Mouse (Mus musculus) kidney, embryonic 16.5 days (tissue): ENCODE results near the gene Mrc1. TPM values are rescaled to one million over a fixed set of nuclear protein-coding genes. Genes with fewer than 3 reads are reported as not detected.
"Not testable (repeated sequence)": the region's sequence is repeated elsewhere in the genome, so short reads cannot be mapped to it uniquely, and the experiment has no call there.

Experiments used
- ATAC-seq: fragments of 200-750 bp; cut with Nextera tagmentation; 2 replicates; pipeline ENCODE4 v1.8.0; 2017; ENCODE audit warnings: moderate TSS enrichment; ENCODE audit not compliant: low FRiP score, low TSS enrichment
- H3K27ac ChIP-seq: fragments of 300-500 bp; sonication (generic); 2 replicates; pipeline ENCODE4 v1.5.1; 2014; ENCODE audit warnings: low read length
- H3K27me3 ChIP-seq: fragments of 300-500 bp; sonication (generic); 2 replicates; pipeline ENCODE4 v1.6.1; 2014; ENCODE audit warnings: low read length, control low read depth, mixed read lengths; ENCODE audit not compliant: insufficient read depth
- H3K36me3 ChIP-seq: fragments of 300-500 bp; sonication (generic); 2 replicates; pipeline ENCODE4 v1.6.1; 2014; ENCODE audit warnings: low read length, control low read depth, mixed read lengths; ENCODE audit not compliant: insufficient read depth
- H3K4me1 ChIP-seq: fragments of 300-500 bp; sonication (generic); 2 replicates; pipeline ENCODE4 v1.6.1; 2014; ENCODE audit warnings: low read length, control low read depth, mixed read lengths; ENCODE audit not compliant: insufficient read depth
- H3K4me2 ChIP-seq: fragments of 300-500 bp; sonication (generic); replicated peaks from 2 replicates; pipeline ENCODE4 v1.6.1; 2014; ENCODE audit warnings: low read depth, low read length
- H3K4me3 ChIP-seq: fragments of 300-500 bp; sonication (generic); 2 replicates; pipeline ENCODE4 v1.5.1; 2014; ENCODE audit warnings: mild to moderate bottlenecking, low read length
- H3K9ac ChIP-seq: fragments of 300-500 bp; sonication (generic); replicated peaks from 2 replicates; pipeline ENCODE4 v1.6.1; 2014; ENCODE audit warnings: low read length
- H3K9me3 ChIP-seq: fragments of 300-500 bp; sonication (generic); 2 replicates; pipeline ENCODE4 v1.6.1; 2016; ENCODE audit warnings: low read length, control low read depth
- WGBS: fragments of 180-500 bp; shearing (Covaris S2); extraction: QIAGEN DNeasy Blood & Tissue Kit; methylation state at CpG from one replicate; pipeline ENCODE4 v1.1.7; 2014; 5-methylcytosine and 5-hydroxymethylcytosine counted together
- polyA plus RNA-seq: library from polyadenylated mRNA; unstranded; fragments of >200 nt; fragmentation: Nextera tagmentation; extraction: Ambion mirVana; gene quantifications from 2 replicates; pipeline ENCODE4 v1.2.1, GENCODE M21; 2015

The Mrc1 gene
- 4.7 and 5.0 TPM in 2 replicates for polyA plus RNA-seq

DNA sequence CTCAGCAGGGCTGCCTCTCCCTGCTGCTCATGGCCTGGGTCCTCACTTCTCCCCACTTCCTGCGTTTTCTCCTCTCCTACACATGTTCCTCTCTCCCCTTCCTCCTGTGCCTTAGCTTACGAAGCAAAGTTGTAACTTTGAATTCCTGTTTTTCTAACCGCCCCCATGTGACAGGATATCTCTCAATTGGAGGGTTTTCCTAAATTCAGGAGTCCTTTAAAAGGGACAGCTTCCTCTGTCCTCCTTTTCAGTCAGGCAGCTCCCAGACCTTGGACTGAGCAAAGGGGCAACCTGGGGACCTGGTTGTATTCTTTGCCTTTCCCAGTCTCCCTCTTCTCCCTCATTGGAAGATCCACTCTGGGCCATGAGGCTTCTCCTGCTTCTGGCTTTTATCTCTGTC is at the start of gene Mrc1:
Gene Mrc1, plus strand, starts transcription at position 244 of the 400 bp plus-strand sequence.
- no peak for ATAC-seq
- H3K9me3 ChIP-seq, result no peaks in the 10 kb centered on the region
- H3K36me3 ChIP-seq, result no peaks in the 10 kb centered on the region
- H3K27me3 ChIP-seq, result no peaks in the 10 kb centered on the region
- H3K4me2 ChIP-seq, result no peak within 1 kb of the TSS
- 29% methylated on average over 3 of the region's 3 CpGs for WGBS
- no peak within 1 kb of the TSS for H3K9ac ChIP-seq
- H3K4me3 ChIP-seq, result no peak within 1 kb of the TSS
- no peaks in the 10 kb centered on the region for H3K4me1 ChIP-seq
- H3K27ac ChIP-seq, result no peak within 1 kb of the TSS

DNA sequence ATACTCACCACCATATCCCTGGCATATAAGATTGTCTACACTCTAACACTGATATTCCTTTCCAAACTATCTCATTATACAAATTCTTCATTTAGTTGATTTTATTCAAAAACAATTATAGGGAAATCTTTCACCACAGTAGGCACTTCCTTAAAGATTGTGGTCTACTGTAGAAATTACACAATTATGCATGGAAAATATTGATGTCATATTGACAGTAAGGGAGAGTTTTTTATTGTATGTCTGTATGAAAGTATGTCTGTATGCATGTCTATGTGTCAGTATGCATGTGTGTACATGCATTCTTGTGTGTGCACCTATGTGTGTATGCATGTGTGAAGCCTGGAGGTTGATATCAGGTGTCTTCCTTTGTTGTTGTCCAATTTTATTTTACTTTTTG is 44.8 kb upstream of the Mrc1 start:
- Histone ChIP-seq H3K4me1 (no peaks in the 10 kb centered on the region), H3K36me3 (no peaks in the 10 kb centered on the region), H3K9ac (no peak overlapping the region), H3K9me3 (peaks cover 3% of the 10 kb centered on the region; the same call in 1 of the 2 replicates), H3K27me3 (no peaks in the 10 kb centered on the region), H3K4me2 (no peak overlapping the region), H3K27ac (no peak overlapping the region), H3K4me3 (no peak overlapping the region)
- no peak for ATAC-seq

DNA sequence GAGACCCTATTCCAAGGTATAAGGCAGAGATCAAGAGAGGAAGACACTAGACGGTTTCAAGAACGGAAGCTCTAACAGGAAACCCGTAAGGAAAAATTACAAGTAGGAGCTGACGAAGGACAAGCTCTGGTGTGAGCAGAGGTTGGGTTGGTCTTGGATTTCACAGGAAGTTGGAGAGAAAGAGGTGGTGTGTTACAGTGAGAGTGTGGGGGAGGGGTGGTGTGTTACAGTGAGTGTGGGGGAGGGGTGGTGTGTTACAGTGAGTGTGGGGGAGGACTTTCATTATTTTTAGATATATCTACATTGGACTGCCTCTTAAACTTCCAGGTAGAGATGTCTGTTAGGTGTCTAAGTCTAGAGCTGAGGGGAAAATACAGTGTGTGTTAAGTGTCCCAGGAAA is 38.5 kb upstream of the Mrc1 start:
- H3K9me3 ChIP-seq, result no peaks in the 10 kb centered on the region

DNA sequence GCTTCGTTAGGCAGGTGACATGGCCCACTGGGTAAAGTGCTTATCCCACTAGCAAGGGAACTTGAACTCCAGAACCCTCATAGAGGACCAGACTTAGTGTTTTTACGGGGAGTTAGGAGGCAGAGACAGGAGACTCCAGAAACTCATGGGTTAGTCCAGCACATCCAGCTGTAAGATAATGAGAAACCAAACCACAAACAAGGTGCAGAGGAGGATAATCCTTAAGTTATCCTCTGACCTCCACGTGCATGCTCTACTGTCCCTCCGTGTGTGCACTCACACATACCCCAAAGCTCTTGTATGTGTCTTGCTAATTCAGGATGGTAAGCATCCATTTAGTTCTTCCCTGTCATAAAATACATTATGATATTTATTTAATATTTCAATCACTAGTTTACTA is 37.6 kb upstream of the Mrc1 start:
- H3K9me3 ChIP-seq, result no peaks in the 10 kb centered on the region
- WGBS, result 86% methylated on average over 4 of the region's 4 CpGs
- no peaks in the 10 kb centered on the region for H3K4me1 ChIP-seq
- H3K27ac ChIP-seq, result no peak overlapping the region
- H3K4me2 ChIP-seq, result no peak overlapping the region
- ATAC-seq, result no peak
- H3K9ac ChIP-seq, result no peak overlapping the region
- no peak overlapping the region for H3K4me3 ChIP-seq
- H3K36me3 ChIP-seq, result no peaks in the 10 kb centered on the region
- H3K27me3 ChIP-seq, result no peaks in the 10 kb centered on the region

More for the DNA sequence above, 38.5 kb upstream of the Mrc1 start:
- Histone ChIP-seq H3K27ac (no peak overlapping the region), H3K4me2 (no peak overlapping the region), H3K4me1 (no peaks in the 10 kb centered on the region), H3K27me3 (no peaks in the 10 kb centered on the region), H3K9ac (no peak overlapping the region), H3K36me3 (no peaks in the 10 kb centered on the region), H3K4me3 (no peak overlapping the region)
- no peak; the same call in 1 of the 2 replicates for ATAC-seq
- 45% methylated on average over 4 of the region's 4 CpGs for WGBS

DNA sequence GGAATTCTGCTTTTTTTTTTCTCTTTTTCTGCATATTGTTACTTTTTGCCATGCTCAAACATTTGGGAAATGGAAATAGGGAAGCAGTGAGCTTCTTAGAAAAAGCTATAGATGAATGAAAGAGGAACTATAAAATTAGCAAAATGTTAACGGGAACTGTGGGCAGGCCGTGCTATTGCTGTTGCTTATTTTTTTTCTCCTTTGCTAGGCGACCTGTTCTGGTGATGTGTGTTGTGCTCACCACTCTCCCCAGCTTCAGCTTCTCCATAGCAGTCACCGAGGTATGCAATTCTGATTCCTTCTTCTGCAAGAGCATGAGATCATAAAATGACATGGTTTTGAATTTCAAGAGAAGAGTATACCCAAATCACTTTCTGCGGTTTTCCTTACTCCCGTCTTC is 37.1 kb upstream of the Mrc1 start:
- Histone ChIP-seq H3K4me2 (no peak overlapping the region), H3K9ac (no peak overlapping the region), H3K4me1 (no peaks in the 10 kb centered on the region), H3K4me3 (no peak overlapping the region), H3K27me3 (no peaks in the 10 kb centered on the region), H3K36me3 (no peaks in the 10 kb centered on the region), H3K27ac (no peak overlapping the region), H3K9me3 (no peaks in the 10 kb centered on the region)
- ATAC-seq, result no peak
- 74% methylated on average over 6 of the region's 6 CpGs for WGBS

DNA sequence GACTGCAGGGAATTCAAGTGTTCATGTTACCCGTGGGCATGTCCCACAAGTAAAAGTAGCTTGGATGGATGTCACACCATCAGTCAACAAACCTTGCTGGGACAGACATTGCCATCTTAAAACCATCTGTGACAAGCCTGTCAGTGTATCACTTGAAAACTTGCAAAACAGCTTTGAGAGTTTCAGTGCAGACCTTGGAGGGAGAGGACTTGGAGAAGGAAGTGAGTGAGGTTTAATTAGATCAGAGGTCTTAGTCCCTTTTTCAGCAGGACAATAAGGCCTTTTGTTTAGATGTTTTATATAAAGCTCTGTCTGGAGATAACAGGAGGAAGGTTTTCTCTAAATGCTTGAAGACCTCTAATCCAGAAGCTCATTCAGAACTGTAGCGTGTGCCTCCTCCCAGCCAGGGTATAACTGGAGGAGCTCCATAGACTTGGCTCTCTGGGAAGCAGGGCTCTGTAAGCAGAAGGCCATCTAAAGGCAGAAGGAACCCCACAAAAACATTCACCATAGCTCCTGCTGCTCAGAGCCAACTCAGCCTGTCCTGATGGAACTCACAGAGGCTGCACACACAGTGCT is 30.8 kb upstream of the Mrc1 start:
- ATAC-seq, H3K27me3 ChIP-seq, H3K9me3 ChIP-seq, H3K4me2 ChIP-seq, H3K4me1 ChIP-seq, H3K4me3 ChIP-seq, H3K36me3 ChIP-seq, H3K27ac ChIP-seq, H3K9ac ChIP-seq: not testable (repeated sequence)
- WGBS, result 80% methylated on average over 1 of the region's 2 CpGs

DNA sequence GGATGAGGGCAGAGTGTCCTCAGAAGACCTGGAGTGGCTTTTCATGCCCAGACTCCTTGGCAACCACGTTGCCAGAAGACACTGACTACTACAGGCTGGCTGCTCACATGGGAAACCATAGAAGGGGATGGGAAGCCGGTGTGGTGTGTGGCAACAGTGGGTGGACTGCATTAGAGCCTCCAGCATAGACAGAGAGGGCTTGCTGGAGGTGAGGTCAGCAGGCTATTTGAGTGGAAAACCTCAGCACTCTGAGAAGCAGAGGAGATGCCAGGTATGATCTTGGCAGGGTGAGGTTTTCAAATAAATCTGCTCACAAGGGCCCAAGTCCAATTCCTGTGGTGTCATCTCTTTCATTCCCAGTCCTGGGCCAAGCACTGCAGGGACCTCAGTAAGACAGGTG is 29.6 kb upstream of the Mrc1 start:
- no peaks in the 10 kb centered on the region for H3K9me3 ChIP-seq
- no peaks in the 10 kb centered on the region for H3K36me3 ChIP-seq
- no peak overlapping the region for H3K27ac ChIP-seq
- no peak overlapping the region for H3K9ac ChIP-seq
- ATAC-seq, result no peak
- H3K4me1 ChIP-seq, result no peaks in the 10 kb centered on the region
- no peak overlapping the region for H3K4me3 ChIP-seq
- no peaks in the 10 kb centered on the region for H3K27me3 ChIP-seq
- H3K4me2 ChIP-seq, result no peak overlapping the region
- 45% methylated on average over 2 of the region's 2 CpGs for WGBS

DNA sequence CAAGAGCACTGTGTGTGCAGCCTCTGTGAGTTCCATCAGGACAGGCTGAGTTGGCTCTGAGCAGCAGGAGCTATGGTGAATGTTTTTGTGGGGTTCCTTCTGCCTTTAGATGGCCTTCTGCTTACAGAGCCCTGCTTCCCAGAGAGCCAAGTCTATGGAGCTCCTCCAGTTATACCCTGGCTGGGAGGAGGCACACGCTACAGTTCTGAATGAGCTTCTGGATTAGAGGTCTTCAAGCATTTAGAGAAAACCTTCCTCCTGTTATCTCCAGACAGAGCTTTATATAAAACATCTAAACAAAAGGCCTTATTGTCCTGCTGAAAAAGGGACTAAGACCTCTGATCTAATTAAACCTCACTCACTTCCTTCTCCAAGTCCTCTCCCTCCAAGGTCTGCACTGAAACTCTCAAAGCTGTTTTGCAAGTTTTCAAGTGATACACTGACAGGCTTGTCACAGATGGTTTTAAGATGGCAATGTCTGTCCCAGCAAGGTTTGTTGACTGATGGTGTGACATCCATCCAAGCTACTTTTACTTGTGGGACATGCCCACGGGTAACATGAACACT is 28.2 kb upstream of the Mrc1 start:
- not testable (repeated sequence) for H3K4me2 ChIP-seq, H3K9ac ChIP-seq, H3K36me3 ChIP-seq, H3K4me3 ChIP-seq, H3K4me1 ChIP-seq, H3K27ac ChIP-seq, H3K9me3 ChIP-seq, H3K27me3 ChIP-seq, ATAC-seq
- WGBS, result no CpG with 5 or more reads among the region's 2 CpGs

DNA sequence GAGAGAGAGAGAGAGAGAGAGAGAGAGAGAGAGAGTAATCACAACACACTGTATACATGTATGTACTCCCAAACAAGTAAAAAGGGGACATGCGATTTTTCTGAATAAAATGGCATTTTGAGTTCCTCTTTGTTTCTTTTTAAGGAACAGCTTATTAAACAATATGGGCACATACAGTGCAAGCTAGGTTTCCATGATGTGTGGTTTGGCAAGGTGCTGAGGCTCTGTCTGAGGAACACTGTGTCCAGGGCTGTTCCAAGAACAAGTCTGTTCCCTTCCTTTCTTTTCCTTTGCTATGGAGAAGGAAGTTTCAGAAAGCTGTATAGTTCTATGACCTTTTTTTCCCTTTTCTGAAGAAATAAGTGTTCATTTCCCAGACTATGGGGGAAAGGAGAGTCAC is 24.9 kb upstream of the Mrc1 start:
- Histone ChIP-seq H3K27me3 (no peaks in the 10 kb centered on the region), H3K4me2 (no peak overlapping the region), H3K36me3 (no peaks in the 10 kb centered on the region), H3K27ac (no peak overlapping the region), H3K9me3 (no peaks in the 10 kb centered on the region), H3K4me3 (no peak overlapping the region), H3K4me1 (no peaks in the 10 kb centered on the region), H3K9ac (no peak overlapping the region)
- whole genome bisulfite sequencing, result 94% methylated on average over 1 of the region's 1 CpGs
- ATAC-seq, result no peak

DNA sequence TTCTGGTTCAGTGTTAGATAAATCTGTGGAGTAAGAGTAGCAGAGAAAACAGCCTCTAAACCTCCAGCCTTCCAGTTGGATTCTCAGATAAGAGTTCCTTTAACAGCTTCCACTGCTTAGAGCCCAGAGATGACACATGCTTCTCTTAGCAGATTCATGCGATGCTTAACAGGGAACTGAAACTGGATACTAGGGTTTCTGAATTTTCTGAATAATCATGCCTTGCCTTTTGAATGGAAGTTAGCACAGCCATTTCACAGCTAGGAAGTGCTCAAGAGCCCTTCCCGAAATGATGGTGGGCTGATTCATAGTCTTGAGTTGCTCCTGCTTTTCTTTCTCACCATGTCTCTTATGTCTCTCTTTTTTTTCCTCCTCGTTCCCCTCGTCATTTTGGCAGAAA is 22.4 kb upstream of the Mrc1 start:
- ATAC-seq, result no peak
- WGBS, result 77% methylated on average over 4 of the region's 4 CpGs

More for the DNA sequence above, 22.4 kb upstream of the Mrc1 start:
- Histone ChIP-seq H3K27ac (no peak overlapping the region), H3K4me3 (no peak overlapping the region), H3K9me3 (no peaks in the 10 kb centered on the region), H3K4me1 (no peaks in the 10 kb centered on the region), H3K36me3 (no peaks in the 10 kb centered on the region), H3K27me3 (no peaks in the 10 kb centered on the region), H3K4me2 (no peak overlapping the region), H3K9ac (no peak overlapping the region)
